Mouse (Mus musculus) spleen, adult 2 months (tissue): ENCODE results near the gene Vipr2.

Experiments
- CTCF ChIP-seq: fragments of 200-500 bp; IDR thresholded peaks from 2 replicates; pipeline ENCODE4 v1.5.1; 2011; ENCODE audit warnings: mild to moderate bottlenecking, inconsistent platforms; ENCODE audit not compliant: insufficient read depth, insufficient read length, insufficient replicate concordance; ENCODE audit errors: extremely low read depth
- POLR2A ChIP-seq: fragments of 200-500 bp; IDR thresholded peaks from 2 replicates; pipeline ENCODE4 v1.6.1; 2011; ENCODE audit warnings: low read depth, low read length, inconsistent platforms

- TF ChIP-seq POLR2A, result no peak
- TF ChIP-seq CTCF, result no peak
These were observed 19.6 kb downstream of the Vipr2 start for GRCm38 (mm10) chr12:116097166-116097565.
